Mouse (Mus musculus): ENCODE measurements around the gene Tcp10b. TPM values are rescaled to one million over a fixed set of nuclear protein-coding genes. Genes with fewer than 3 reads are reported as not detected.
"Not testable (repeated sequence)": the region's sequence is repeated elsewhere in the genome, so short reads cannot be mapped to it uniquely, and the experiment has no call there.

Tcp10b gene
- total RNA-seq (2021) (not detected), polyA plus RNA-seq (2012; rRNA removed) (0.06 and 0.09 TPM in 2 replicates)
- long read RNA-seq: 0 reads

GRCm38 (mm10) chr17:13060804-13061203 lies at the start of gene Tcp10b:
Gene Tcp10b (plus strand): TSS chr17:13061104.
- H3K27me3 ChIP-seq (ENCODE audit: control insufficient read depth, insufficient read depth, low read length); H3K27ac ChIP-seq; DNase-seq; H3K36me3 ChIP-seq (ENCODE audit: control insufficient read depth, insufficient read depth, low read length); intact Hi-C loops (cut with DNase I); H3K4me3 ChIP-seq; H3K9ac ChIP-seq (ENCODE audit: low read depth, low read length); H3K79me2 ChIP-seq (replicated peaks; ENCODE audit: control insufficient read depth, insufficient read depth, low read length); H3K4me1 ChIP-seq (ENCODE audit: control insufficient read depth, insufficient read depth, low read length): not testable (repeated sequence)
- 85% methylated on average over 4 of the region's 4 CpGs for WGBS

GRCm38 (mm10) chr17:13013316-13013715 lies 47.6 kb upstream of the Tcp10b start:
- Histone ChIP-seq H3K79me2 (replicated peaks; ENCODE audit: control insufficient read depth, insufficient read depth, low read length) (no peaks in the 10 kb centered on the region), H3K27ac (no peak overlapping the region), H3K4me3 (no peak overlapping the region), H3K4me1 (ENCODE audit: control insufficient read depth, insufficient read depth, low read length) (peaks cover 3% of the 10 kb centered on the region; the same call in 1 of the 2 replicates), H3K36me3 (ENCODE audit: control insufficient read depth, insufficient read depth, low read length) (peaks cover 21% of the 10 kb centered on the region), H3K27me3 (ENCODE audit: control insufficient read depth, insufficient read depth, low read length) (no peaks in the 10 kb centered on the region), H3K9ac (ENCODE audit: low read depth, low read length) (no peak overlapping the region)
- WGBS: 65% methylated on average over 3 of the region's 3 CpGs
- no peak for DNase-seq
- TF ChIP-seq POLR2A (IDR thresholded peaks at IDR 0.05; ENCODE audit: insufficient read depth, low read depth, low read length) (0 out of 2 replicates have a peak, but pooled peaks have one; percentile 1), EP300 (IDR thresholded peaks at IDR 0.05; ENCODE audit: insufficient read depth, low read depth, low read length) (no peak)
- intact Hi-C loops (cut with DNase I): loop anchor here (5.0 kb wide), 1 partner anchor 131 kb away; no protein-coding TSS in a partner anchor

GRCm38 (mm10) chr17:13036627-13037192 lies 24.2 kb upstream of the Tcp10b start:
- DNase-seq; H3K4me3 ChIP-seq; H3K79me2 ChIP-seq (replicated peaks; ENCODE audit: control insufficient read depth, insufficient read depth, low read length); intact Hi-C loops (cut with DNase I); H3K27me3 ChIP-seq (ENCODE audit: control insufficient read depth, insufficient read depth, low read length); H3K9ac ChIP-seq (ENCODE audit: low read depth, low read length); H3K36me3 ChIP-seq (ENCODE audit: control insufficient read depth, insufficient read depth, low read length); H3K4me1 ChIP-seq (ENCODE audit: control insufficient read depth, insufficient read depth, low read length); H3K27ac ChIP-seq: not testable (repeated sequence)
- 73% methylated on average over 4 of the region's 12 CpGs for WGBS

- intact Hi-C loops (cut with DNase I); H3K79me2 ChIP-seq (replicated peaks; ENCODE audit: control insufficient read depth, insufficient read depth, low read length); H3K36me3 ChIP-seq (ENCODE audit: control insufficient read depth, insufficient read depth, low read length); H3K4me3 ChIP-seq; H3K9ac ChIP-seq (ENCODE audit: low read depth, low read length); H3K27me3 ChIP-seq (ENCODE audit: control insufficient read depth, insufficient read depth, low read length); H3K27ac ChIP-seq; H3K4me1 ChIP-seq (ENCODE audit: control insufficient read depth, insufficient read depth, low read length): not testable (repeated sequence)
- TF ChIP-seq CTCF (IDR thresholded peaks at IDR 0.05): peak; percentile 68
- peak; percentile 27 to 35 for DNase-seq
- 20% methylated on average over 4 of the region's 4 CpGs for WGBS
These were observed 16.8 kb upstream of the Tcp10b start for GRCm38 (mm10) chr17:13043846-13044673.

GRCm38 (mm10) chr17:13052124-13052813 lies 8.6 kb upstream of the Tcp10b start, which contains the start of gene Gpr31b:
Gene Gpr31b (minus strand): TSS chr17:13052296.
- H3K27me3 ChIP-seq (ENCODE audit: control insufficient read depth, insufficient read depth, low read length); H3K9ac ChIP-seq (ENCODE audit: low read depth, low read length); H3K27ac ChIP-seq; H3K36me3 ChIP-seq (ENCODE audit: control insufficient read depth, insufficient read depth, low read length); intact Hi-C loops (cut with DNase I); H3K79me2 ChIP-seq (replicated peaks; ENCODE audit: control insufficient read depth, insufficient read depth, low read length); H3K4me1 ChIP-seq (ENCODE audit: control insufficient read depth, insufficient read depth, low read length); DNase-seq; H3K4me3 ChIP-seq: not testable (repeated sequence)
- 44% methylated on average over 2 of the region's 8 CpGs for WGBS

- 70% methylated on average over 5 of the region's 7 CpGs for WGBS
These were observed 2.0 kb downstream of the Tcp10b start for GRCm38 (mm10) chr17:13062882-13063281.

GRCm38 (mm10) chr17:13067864-13068385 lies 7.0 kb downstream of the Tcp10b start:
- H3K4me3 ChIP-seq; H3K9ac ChIP-seq (ENCODE audit: low read depth, low read length); H3K4me1 ChIP-seq (ENCODE audit: control insufficient read depth, insufficient read depth, low read length); H3K27me3 ChIP-seq (ENCODE audit: control insufficient read depth, insufficient read depth, low read length); DNase-seq; H3K36me3 ChIP-seq (ENCODE audit: control insufficient read depth, insufficient read depth, low read length); H3K79me2 ChIP-seq (replicated peaks; ENCODE audit: control insufficient read depth, insufficient read depth, low read length); intact Hi-C loops (cut with DNase I); H3K27ac ChIP-seq: not testable (repeated sequence)
- WGBS: 100% methylated on average over 1 of the region's 4 CpGs

More at GRCm38 (mm10) chr17:13062882-13063281, 2.0 kb downstream of the Tcp10b start:
- H3K9ac ChIP-seq (ENCODE audit: low read depth, low read length); H3K79me2 ChIP-seq (replicated peaks; ENCODE audit: control insufficient read depth, insufficient read depth, low read length); H3K4me1 ChIP-seq (ENCODE audit: control insufficient read depth, insufficient read depth, low read length); H3K27ac ChIP-seq; H3K27me3 ChIP-seq (ENCODE audit: control insufficient read depth, insufficient read depth, low read length); H3K36me3 ChIP-seq (ENCODE audit: control insufficient read depth, insufficient read depth, low read length); DNase-seq; intact Hi-C loops (cut with DNase I); H3K4me3 ChIP-seq: not testable (repeated sequence)

- DNase-seq; H3K9ac ChIP-seq (ENCODE audit: low read depth, low read length); H3K27ac ChIP-seq; H3K36me3 ChIP-seq (ENCODE audit: control insufficient read depth, insufficient read depth, low read length); H3K79me2 ChIP-seq (replicated peaks; ENCODE audit: control insufficient read depth, insufficient read depth, low read length); H3K4me3 ChIP-seq; H3K27me3 ChIP-seq (ENCODE audit: control insufficient read depth, insufficient read depth, low read length); H3K4me1 ChIP-seq (ENCODE audit: control insufficient read depth, insufficient read depth, low read length); intact Hi-C loops (cut with DNase I): not testable (repeated sequence)
- 43% methylated on average over 4 of the region's 5 CpGs for WGBS
These were observed 8.3 kb downstream of the Tcp10b start for GRCm38 (mm10) chr17:13069227-13069626.

GRCm38 (mm10) chr17:13091510-13091909 lies 30.6 kb downstream of the Tcp10b start:
- H3K36me3 ChIP-seq (ENCODE audit: control insufficient read depth, insufficient read depth, low read length); H3K4me1 ChIP-seq (ENCODE audit: control insufficient read depth, insufficient read depth, low read length); DNase-seq; intact Hi-C loops (cut with DNase I); H3K4me3 ChIP-seq; H3K27ac ChIP-seq; H3K9ac ChIP-seq (ENCODE audit: low read depth, low read length); H3K79me2 ChIP-seq (replicated peaks; ENCODE audit: control insufficient read depth, insufficient read depth, low read length); H3K27me3 ChIP-seq (ENCODE audit: control insufficient read depth, insufficient read depth, low read length): not testable (repeated sequence)
- no CpG with 5 or more reads among the region's 1 CpGs for WGBS

All from heart, adult 2 months (tissue).